Mouse (Mus musculus) spleen, adult 18-20 months (tissue): ENCODE measurements around the gene Rbm47.

Source experiments
- DNase-seq, 2 experiments: peaks; one replicate each; pipeline ENCODE4 v3.0.0; 2022; ENCODE audit warnings: mixed read lengths in 2 of 2

Rbm47 gene

DNA sequence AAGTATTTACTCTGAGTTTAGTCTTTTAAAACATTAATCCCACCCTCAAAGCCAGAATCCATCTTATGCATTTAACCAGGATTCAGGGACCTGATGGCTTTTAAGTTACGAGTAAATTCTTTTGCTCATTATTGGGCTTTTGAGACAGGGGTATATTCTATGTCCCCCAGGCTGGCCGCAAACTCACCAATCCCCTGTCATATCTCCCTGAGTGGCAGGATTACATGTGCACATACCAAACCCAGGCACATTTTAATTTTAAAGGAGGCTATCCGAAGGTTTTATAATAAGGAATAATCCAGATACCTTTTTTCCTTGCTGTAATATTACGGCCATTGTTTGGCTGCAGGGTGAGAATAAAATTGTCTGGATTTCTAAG lies 111.3 kb downstream of the Rbm47 start:
- DNase-seq, result no peak

DNA sequence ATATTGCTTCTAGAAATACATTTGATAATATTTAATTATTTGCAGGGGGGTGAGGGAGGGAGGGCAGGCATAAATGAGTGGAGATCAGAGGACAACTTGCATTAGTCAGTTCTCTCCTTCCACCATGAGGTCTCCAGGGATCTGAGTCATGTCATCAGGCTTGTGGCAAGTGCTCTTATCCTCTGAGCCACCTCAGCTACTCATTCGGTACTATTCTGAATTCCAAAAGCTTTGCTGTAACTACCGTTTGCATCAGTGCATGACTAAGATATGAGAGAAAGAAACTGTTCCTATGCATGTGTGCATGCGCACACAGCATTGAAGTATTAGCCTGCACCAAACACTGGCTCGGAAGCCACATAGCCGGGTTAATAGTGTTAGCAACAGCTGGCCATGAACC lies 114.1 kb downstream of the Rbm47 start:
- no peak for DNase-seq

DNA sequence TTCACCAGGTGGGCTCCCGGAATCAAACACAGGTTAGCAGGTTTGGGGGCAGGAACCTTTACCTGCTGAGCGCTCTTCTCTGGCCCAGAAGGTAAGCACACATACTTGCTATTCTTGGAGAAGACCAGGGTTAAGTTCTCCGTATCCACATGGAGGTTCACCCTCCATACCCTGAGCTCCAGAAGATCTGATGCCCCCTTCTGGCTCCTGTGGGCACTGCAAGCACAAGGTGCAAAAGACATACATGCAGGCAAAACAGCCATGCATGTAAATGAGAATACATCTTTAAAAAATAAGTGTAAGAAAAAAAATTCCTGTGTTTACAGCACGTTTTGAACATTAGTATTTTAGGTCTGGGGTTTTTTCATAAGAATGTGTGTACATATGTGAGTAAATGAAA lies 116.2 kb downstream of the Rbm47 start:
- DNase-seq, result no peak

DNA sequence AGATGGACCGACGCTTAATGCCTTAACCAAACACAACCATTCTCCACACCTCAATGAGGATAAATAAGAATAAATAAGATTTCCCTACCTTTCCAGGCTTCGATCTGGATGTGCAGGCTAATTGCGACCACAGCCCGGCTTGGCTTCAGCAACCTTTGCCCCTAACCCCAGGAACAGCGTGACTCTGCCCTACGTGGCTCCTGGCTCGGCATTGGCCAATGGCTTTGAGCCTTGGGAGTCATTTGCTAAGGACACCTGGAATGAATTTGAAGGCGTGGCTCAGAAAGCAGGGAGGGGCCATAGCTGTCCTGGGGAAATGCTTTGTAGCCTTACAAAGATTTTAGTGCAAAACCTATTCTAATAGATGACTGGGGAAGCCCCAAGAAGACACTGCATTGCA lies 118.5 kb downstream of the Rbm47 start:
- DNase-seq, result no peak

DNA sequence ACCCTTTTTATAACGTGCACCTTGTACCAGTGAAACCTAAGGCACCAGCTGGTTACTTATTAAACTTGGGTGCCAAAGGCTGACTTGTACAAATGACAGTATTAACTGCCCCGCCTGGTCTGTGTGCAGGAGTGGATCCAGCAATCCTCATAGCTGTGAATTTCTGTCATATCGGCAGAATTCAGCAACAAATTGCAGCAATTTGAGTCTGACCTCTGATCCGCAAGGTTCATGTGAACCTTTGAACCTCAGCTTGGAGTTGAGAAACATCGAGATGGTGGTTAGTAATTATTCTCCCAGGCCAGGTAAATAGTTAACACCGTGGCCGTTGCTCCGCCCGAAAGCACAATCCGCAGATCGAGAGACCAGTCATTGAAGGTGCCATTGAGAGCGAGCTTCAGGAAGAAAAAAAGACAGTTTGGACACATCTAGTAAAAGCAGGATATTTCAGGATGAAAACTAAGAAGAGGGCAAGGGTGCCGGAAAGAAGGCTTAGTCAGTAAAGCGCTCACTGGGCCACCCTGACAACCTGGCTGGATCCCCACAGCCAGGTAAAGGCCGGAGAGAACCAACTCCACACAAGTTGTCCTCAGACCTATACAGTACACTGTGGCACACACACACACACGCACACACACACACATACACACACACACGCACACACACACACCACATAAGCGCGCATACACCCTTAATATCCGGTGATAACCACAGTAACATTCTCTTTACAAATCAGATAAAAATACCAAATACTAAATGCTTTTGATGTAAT lies 120.0 kb downstream of the Rbm47 start:
- no peak for DNase-seq

DNA sequence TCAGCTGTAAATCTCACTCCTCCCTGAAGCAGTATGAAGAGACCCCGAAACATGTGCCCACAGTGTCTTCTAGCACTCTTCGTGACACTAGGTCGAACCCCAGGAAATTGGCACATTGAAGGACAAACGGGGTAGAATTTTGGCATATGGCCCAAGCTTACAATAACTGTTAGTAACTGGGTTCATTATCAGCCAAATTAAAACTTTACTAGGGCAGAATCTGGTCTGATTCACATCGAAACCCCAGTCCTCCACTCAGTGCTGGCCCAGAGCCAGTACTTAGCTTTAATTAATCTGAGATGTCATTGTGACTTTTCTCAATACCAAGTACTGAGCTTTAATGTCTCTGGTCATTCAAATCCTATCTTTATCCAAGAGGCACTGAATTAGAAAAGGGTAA lies 122.1 kb downstream of the Rbm47 start:
- no peak for DNase-seq

DNA sequence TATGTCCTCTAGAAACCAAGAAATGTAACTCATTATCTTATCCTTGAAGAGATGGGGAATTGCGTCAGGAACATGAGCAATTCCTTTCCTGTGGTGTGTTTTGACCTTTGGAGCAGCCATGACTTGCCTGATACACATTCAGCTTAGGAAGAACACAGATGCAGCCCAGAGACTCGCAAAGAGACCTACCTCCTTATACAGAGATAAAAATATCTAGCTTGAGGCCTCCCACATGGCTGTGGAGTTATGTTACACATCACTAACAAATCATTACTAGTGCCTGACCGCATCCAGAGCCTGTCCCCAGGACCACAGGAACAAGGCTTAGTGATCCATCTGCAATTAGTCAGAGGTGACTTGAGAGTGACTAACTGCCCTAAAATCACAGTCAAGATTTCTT lies 126.6 kb downstream of the Rbm47 start:
- no peak for DNase-seq

DNA sequence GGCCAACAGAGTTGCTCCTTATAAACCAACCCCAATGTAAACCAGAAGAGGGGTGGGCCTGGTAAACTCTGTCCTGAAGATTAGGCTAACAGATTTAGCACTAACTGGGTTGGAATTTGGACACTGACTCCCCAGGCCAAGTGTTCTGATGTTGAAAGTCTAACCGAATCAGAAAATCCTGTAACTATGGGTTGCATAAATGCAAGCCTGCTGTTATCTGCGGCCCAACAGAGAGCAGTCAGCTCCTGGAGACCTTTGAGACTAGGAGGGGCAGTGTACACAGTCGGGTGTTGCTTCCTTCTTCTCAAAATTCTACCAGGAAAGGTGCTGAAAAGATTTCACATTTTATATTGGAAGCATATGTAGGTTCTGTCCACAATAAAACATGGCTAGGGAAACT lies 129.0 kb downstream of the Rbm47 start:
- no peak for DNase-seq

DNA sequence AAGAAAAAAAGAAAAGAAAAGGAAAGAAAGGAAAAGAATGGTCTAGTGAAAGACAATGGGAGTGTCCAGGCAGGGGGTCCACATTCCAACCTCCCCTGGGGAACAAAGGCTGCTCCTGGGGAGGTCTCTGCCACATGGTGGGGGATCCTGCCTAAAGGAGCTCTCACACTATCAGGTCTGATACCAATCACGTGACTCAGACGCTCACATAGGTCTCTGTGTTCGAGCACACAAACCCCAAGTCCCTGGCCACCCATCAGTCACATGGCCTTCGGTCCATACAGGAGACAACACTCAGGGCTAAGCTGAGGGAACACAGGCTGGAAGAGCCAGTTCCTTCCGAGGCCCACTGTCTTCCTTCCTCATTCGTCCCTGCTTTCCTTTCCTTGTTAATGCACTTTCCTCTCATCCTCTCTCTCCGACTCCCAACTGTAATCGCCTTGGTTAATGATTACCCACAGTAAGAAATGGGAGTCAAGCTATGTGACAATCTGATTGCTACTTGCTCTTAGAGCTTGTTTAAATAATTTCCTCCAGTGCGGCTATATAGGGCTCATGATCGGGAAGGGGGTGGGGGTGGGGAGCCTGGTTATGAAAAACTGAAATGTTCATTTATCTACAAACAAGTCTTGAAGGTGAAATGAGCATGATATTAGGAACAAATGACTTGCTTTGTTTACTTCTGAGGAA lies 130.1 kb downstream of the Rbm47 start:
- no peak for DNase-seq

DNA sequence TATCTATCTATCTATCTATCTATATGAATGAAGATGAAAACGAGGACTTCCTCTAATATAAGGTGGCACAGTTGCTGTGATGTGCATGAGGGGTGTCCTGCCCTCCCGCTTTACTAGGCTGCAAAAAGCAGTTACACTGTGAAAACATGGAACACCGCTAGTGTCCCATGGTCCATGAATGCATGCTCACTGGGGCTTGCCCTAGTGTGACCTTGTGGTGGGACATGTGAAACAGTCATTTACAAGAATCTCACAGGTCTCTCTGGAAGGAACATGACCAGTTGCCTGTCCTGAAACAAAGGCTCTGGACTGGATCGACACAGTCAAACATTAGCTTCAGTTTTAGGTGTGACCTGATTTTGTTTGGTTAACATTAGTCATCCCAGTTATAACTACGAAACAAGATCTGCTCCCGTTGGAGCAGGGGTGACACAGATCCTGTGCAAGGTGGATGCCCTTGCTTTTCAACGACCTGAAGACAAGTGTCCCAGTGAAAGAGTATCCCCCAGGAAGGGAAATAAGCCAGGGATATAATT lies 132.1 kb downstream of the Rbm47 start:
- DNase-seq, result no peak

DNA sequence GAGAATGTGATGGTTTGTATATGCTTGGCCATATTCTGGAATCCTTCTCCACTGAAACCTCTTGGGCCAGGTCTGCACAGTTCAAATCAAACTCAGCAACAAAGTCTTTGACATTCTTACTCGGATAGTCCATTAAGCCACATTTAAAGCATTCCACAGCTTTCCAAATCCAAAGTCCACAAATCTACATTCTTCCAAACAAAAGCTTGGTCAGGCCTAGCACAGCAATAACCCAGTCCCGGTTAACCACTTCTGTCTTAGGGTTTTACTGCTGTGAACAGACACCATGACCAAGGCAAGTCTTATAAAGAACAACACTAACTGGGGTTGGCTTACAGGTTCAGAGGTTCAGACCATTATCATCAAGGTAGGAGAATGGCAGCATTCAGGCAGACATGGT lies 133.1 kb downstream of the Rbm47 start:
- DNase-seq, result no peak

DNA sequence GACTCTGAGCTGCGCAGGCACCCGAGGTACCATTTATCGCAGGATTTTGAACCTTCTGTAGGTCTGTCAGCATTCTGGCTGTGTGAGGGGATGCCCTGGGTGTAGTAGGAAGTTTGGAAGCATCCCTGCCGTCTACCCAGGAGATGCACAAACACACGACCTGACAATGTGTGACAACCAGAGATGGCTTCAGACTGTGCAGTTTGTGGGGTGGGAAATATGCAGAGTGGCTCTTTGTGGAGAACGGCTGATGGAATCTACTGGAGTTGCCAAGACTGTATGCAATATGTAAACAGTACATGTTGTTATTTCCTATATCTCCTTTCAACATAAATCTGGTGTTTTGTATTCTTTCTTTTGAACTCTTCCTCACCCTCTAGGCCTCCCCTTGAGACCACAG lies 135.9 kb downstream of the Rbm47 start:
- no peak for DNase-seq

DNA sequence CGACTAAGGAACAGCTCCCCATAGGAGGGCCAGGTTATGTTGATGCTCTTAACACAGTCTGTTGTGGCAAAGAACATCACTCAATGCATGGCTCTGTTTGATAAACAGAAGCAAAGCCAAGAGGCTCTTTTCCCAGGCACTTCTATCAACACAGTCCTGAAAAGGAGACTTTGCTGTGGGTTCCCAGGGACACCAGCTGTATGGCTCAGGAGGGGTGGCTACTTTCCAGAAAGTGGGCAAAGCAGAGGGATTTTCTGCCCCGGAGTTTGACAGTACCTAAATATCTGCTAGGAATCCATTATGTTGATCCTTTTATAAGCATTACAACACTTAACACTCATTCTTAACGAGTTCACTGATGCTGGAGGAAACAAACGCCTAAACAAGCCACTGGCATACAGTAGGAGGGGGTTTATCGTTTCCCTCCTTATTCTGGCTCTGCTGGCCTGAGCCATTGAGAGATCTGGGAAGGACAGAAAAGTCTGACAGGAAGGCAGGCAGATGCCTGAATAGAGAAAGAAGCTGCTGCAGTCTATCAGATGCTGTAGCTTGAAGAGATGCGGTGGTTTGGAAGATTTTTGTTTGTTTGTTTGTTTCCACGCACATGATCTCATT lies 136.4 kb downstream of the Rbm47 start:
- DNase-seq, result no peak

DNA sequence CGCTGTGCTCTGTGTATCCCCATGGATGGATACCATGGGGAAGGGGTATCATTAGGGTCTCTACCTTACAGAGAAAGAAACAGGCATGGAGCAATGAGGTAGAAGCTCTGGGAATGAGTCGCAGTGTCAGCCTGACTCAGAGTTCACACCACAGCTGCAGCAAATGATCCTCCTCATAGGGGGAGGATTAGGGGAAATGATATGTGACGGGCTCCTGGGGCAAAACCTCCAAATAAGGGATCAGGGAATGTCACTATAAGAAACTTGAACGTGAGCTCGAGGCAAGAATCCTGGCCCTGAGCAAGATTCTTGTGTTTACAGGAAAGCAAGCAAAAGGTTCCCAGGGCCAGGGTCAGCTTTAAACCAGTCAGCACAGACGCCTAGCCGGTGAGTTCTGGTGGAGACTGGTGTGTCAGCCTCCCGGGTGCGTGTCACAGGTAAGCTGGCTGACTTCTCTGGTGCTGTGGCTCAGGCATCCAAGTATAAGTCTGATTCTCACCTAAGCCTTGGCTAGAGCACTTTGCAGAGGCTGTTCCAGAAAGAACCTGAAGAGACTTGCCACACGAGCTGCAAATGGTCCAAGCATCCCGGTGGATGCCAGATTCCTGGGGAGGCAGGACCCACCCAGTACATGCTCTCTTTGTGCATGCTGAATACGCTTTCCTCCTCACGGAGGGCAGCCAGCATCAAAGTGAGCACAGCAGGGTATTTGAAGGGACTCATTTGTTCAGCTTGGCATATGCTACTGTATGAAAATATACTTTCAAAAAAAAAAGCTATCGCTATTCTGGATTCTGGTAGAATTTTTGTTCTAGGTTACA lies 138.3 kb downstream of the Rbm47 start:
- no peak for DNase-seq

DNA sequence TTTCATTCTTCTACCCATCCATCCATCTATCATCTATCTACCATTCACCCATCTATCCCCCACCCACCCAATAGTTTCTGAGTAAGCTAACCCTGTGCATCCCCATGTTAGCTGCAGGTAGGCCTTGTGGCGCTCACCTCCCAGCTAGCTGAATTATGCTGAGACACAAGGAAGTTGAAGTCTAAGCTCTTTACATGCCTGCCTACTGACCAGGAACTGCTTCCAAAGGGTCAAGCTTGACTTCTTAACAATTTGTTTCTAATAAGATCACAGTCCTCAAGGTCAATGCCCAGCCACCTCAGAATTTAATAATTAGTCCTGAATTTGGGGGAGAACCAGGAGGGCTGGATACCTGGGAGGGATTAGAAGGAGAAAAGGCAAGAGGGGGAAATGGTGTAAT lies 140.1 kb downstream of the Rbm47 start:
- DNase-seq, result no peak

DNA sequence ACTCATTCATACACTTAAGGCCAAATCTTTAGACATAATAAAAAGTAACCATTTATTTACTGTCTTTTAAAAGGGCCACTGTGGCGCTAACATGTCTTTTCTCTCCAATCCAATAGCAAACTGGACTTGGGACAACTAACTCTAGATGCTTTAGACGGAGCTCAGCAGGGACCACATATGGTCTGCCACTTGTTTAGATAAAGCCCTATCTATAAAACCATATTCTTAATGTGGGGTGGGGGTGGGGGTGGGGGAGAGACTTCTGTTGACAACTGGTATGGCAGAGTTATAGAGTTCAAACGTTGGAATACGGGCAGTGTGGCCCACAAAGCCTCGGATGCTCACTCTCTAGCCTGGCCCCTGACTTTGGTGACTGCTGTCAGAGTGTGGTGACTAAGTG lies 141.2 kb downstream of the Rbm47 start:
- DNase-seq, result no peak

DNA sequence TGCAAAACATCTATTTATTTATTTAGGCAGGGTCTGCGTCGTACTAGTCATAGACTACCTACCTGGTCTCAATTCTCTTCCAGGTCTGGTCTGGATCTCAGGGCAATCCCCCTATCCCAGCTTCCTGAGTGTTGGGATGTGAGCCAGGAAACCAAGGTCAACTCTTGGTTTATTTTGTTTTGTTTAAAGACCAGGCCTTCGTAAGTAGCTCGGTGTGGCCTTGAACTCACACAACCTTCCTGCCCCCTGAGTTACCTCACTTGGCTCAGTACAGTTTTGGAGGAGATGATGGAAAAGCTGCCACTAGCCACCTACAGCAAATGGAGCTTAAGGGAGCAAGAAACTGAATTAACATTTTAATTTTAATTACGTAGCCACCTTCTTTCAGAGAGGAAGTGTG lies 144.7 kb downstream of the Rbm47 start:
- DNase-seq, result no peak

DNA sequence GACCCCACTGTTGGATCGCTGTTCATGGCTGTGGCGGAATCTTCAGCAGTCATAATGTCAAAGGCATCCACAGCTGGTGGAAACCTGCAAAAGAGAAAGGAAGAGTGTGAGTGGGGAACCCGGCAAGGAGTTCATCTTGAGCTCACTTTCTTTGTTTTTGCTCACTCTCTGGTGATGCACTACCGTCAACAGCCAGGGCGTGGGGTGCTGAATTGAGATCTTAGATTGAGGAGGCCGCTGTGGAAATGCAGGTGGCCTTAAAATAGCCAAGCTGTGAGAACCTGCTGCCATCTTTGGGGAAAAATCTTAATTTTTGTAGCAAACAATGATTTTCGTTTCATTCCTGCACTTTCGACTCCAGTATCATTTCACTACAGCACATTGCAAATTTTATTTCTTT lies 145.7 kb downstream of the Rbm47 start:
- DNase-seq, result no peak

DNA sequence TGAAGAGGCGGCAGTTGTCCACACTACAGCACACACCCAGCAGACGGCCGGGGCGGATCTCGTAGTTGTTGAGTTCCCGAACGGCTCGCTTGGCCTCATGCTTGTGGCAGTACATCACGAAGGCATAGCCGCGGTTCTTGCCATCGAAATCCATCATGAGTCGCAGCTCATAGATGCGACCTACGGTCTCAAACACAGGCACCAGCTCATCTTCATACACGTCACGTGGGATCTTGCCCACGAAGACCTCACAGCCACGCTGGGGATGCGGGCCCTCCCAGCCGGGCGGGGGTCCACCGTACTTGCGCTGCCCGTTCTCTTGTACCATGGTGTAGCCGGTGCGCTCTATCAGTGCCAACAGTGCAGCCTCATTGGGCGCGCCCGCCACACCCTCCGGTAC lies 146.1 kb downstream of the Rbm47 start:
- DNase-seq, result no peak

DNA sequence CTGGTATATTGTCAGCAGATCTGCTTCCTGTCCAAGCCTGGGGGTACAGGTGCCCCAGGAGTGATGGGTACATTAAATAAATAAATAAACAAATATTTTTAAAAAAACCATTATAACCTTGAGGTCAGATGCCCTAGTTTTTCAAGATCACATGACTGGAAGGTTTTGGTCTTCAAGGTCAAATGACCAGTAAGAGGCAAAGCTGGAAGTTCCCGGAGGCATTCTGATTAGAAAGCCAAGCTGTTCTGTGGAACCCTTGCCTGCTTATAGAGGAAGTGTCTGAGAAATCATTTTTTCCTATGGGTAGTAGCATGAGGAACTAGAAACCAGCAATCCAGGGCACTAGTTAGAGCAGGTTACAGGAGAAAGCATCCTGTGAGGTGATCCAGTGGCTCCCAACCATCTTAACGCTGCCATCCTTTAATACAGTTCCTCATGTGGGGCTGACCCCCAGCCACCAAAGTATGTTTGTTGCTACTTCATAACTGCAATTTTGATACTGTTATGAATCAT lies 157.4 kb downstream of the Rbm47 start:
- DNase-seq, result no peak

DNA sequence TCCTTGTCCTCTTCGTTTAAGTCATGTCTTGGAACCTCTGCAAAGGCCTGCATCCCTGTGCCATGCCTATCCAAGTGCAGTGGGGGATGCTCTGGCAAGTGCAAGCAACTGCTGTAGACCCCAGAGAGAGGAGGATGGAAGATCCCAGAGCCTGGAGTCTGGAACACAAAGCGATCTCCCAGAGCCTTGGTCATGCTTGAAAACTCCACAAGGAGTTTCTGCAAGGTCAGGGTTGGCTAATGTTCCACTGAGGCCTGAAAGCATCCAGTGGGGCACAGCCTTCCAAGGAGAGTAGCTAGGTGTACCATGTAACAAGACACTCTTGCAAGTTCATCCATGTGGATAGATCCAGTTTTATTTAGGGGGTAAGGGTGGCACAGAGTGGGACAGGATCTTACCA lies 158.5 kb downstream of the Rbm47 start:
- DNase-seq, result no peak

DNA sequence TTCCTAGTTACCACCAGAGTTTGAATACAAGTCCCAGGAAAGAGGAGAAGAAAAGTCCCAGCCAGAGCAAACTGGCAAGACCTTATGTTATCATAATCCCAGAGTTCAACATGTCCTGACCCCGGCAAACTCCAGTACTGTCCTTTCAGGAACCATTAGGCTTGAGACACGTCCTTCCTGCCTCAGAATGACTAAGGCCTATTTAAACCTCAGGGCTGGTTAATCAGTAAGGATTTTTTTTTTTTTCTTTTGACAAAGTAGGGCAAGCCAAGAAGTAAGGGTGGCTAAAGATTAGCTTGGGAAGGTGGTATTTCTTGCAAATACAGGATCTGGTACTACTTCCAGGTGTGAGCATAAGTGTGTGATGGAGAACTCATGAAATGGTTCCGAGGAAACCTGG lies 158.9 kb downstream of the Rbm47 start:
- DNase-seq, result no peak
